In genomic region chr6:22122080-22122479, GRCm38 (mm10) we compare ENCODE assay signal across 8 mouse cellular contexts.
DNase-seq lines count a peak whose midpoint lies in the region; ATAC-seq and TF ChIP-seq lines count a peak whose summit lies in the region.

No protein-coding gene starts in this region.

- no peak overlapping the region for H3K4me3 ChIP-seq in liver, adult 2 months (ENCODE audit: insufficient read depth, low read depth, low read length)
- H3K4me3 ChIP-seq in forebrain, embryonic 13.5 days, result no peak overlapping the region
- H3K4me3 ChIP-seq in intestine, postnatal 0 days (ENCODE audit: low read depth, low read length), result no peak overlapping the region
- H3K4me3 ChIP-seq in limb, embryonic 13.5 days, result no peak overlapping the region

- no peak overlapping the region for H3K9ac ChIP-seq in liver, adult 2 months (ENCODE audit: low read depth, low read length)
- H3K9ac ChIP-seq in forebrain, embryonic 13.5 days, result no peak overlapping the region
- H3K9ac ChIP-seq in intestine, postnatal 0 days (ENCODE audit: low read depth, low read length), result no peak overlapping the region
- H3K9ac ChIP-seq in limb, embryonic 13.5 days, result no peak overlapping the region

- peak overlapping the region; percentile 27; the same call in 1 of the 2 replicates for H3K4me2 ChIP-seq in forebrain, embryonic 13.5 days
- H3K4me2 ChIP-seq in intestine, postnatal 0 days (replicated peaks; ENCODE audit: low read depth), result no peak overlapping the region
- no peak overlapping the region for H3K4me2 ChIP-seq in limb, embryonic 13.5 days (replicated peaks)

- TF ChIP-seq POLR2A in liver, adult 2 months (IDR thresholded peaks at IDR 0.05; ENCODE audit: extremely low read depth, insufficient read depth, low read length), result no peak

- peak; percentile 48 for DNase-seq in liver, adult 2 months (ENCODE audit: extremely low read depth, low read depth, low spot score)
- DNase-seq in liver, result no peak
- DNase-seq in c-Kit-positive CD71-positive TER-119-negative erythroid progenitor cells, embryonic 14.5 days (ENCODE audit: low read depth), result peak; percentile 14
- DNase-seq in neural tube, embryonic 10.5 days (ENCODE audit: extremely low spot score, low spot score), result peak; percentile 34
- no peak for DNase-seq in urinary bladder, adult 2 months (ENCODE audit: low spot score)

- no peaks in the 10 kb centered on the region for H3K27me3 ChIP-seq in liver, adult 2 months (ENCODE audit: control insufficient read depth, insufficient read depth, low read length)
- H3K27me3 ChIP-seq in forebrain, embryonic 13.5 days, result no peaks in the 10 kb centered on the region
- no peaks in the 10 kb centered on the region for H3K27me3 ChIP-seq in intestine, postnatal 0 days (replicated peaks; ENCODE audit: control insufficient read depth, insufficient read depth, low read length)
- no peaks in the 10 kb centered on the region for H3K27me3 ChIP-seq in limb, embryonic 13.5 days

- no peak overlapping the region for H3K27ac ChIP-seq in liver, adult 2 months (replicated peaks; ENCODE audit: insufficient read depth, low read depth, low read length)
- no peak overlapping the region for H3K27ac ChIP-seq in forebrain, embryonic 13.5 days
- no peak overlapping the region for H3K27ac ChIP-seq in intestine, postnatal 0 days (ENCODE audit: low read depth, low read length)
- no peak overlapping the region for H3K27ac ChIP-seq in limb, embryonic 13.5 days

- peak; percentile 91 for ATAC-seq in forebrain, embryonic 13.5 days
- ATAC-seq in intestine, postnatal 0 days, result no peak
- peak; percentile 66; the same call in 1 of the 2 replicates for ATAC-seq in limb, embryonic 13.5 days (ENCODE audit: low FRiP score, low read depth)

- peaks cover 26% of the 10 kb centered on the region for H3K36me3 ChIP-seq in liver, adult 2 months (ENCODE audit: control insufficient read depth, insufficient read depth, low read length)
- H3K36me3 ChIP-seq in forebrain, embryonic 13.5 days (ENCODE audit: poor library complexity, severe bottlenecking), result no peaks in the 10 kb centered on the region
- no peaks in the 10 kb centered on the region for H3K36me3 ChIP-seq in intestine, postnatal 0 days (ENCODE audit: control insufficient read depth, insufficient read depth)
- peaks cover 15% of the 10 kb centered on the region; the same call in 1 of the 2 replicates for H3K36me3 ChIP-seq in limb, embryonic 13.5 days

- WGBS in liver, adult 2 months, result 55% methylated on average over 12 of the region's 12 CpGs
- 35% methylated on average over 12 of the region's 12 CpGs for WGBS in forebrain, embryonic 13.5 days
- 40% methylated on average over 12 of the region's 12 CpGs for WGBS in intestine, postnatal 0 days
- WGBS in limb, embryonic 13.5 days, result 44% methylated on average over 12 of the region's 12 CpGs

- H3K79me2 ChIP-seq in liver, adult 2 months (ENCODE audit: control insufficient read depth, insufficient read depth, low read length), result no peaks in the 10 kb centered on the region

- TF ChIP-seq CTCF in liver, adult 2 months (IDR thresholded peaks at IDR 0.05; ENCODE audit: low read depth, low read length), result peak; percentile 26; the same call in 1 of the 2 replicates
- peak; percentile 85 for TF ChIP-seq CTCF in intestine, postnatal 0 days (IDR thresholded peaks at IDR 0.05; ENCODE audit: low read depth)

- H3K4me1 ChIP-seq in liver, adult 2 months (ENCODE audit: control insufficient read depth, insufficient read depth, low read length), result no peaks in the 10 kb centered on the region
- H3K4me1 ChIP-seq in forebrain, embryonic 13.5 days, result no peaks in the 10 kb centered on the region
- no peaks in the 10 kb centered on the region for H3K4me1 ChIP-seq in intestine, postnatal 0 days (replicated peaks; ENCODE audit: control insufficient read depth, insufficient read depth, low read length)
- H3K4me1 ChIP-seq in limb, embryonic 13.5 days, result peaks cover 4% of the 10 kb centered on the region; the same call in 1 of the 2 replicates

- no peaks in the 10 kb centered on the region for H3K9me3 ChIP-seq in forebrain, embryonic 13.5 days (replicated peaks)
- H3K9me3 ChIP-seq in intestine, postnatal 0 days (ENCODE audit: control insufficient read depth), result no peaks in the 10 kb centered on the region
- no peaks in the 10 kb centered on the region for H3K9me3 ChIP-seq in limb, embryonic 13.5 days

Comparison
In these comparisons a context has a peak if more than half of its experiments do, and no peak if none do; other contexts are left out.
1. DNase-seq: peak in liver, adult 2 months (single experiment), c-Kit-positive CD71-positive TER-119-negative erythroid progenitor cells, embryonic 14.5 days (single experiment) and neural tube, embryonic 10.5 days (single experiment); none in liver (single experiment) and urinary bladder, adult 2 months (single experiment).